ENCODE assay signal across 19 mouse cellular contexts in genomic region chr11:34416619-34416979, GRCm38 (mm10).
DNase-seq lines count a peak whose midpoint lies in the region; ATAC-seq lines count a peak whose summit lies in the region.
"Had no signal": no experiment of that assay in that cellular context is flagged by ENCODE, and none has a peak within 500 bp of the region (broad histone marks: within the 10 kb centered on the region; RNA-seq: fewer than 3 reads in every experiment).

No protein-coding gene starts in this region.

- H3K36me3 ChIP-seq in hindbrain, embryonic 12.5 days: no peaks in the 10 kb centered on the region
- no peaks in the 10 kb centered on the region for H3K36me3 ChIP-seq in hindbrain, embryonic 10.5 days
- H3K36me3 ChIP-seq in neural tube, embryonic 11.5 days (ENCODE audit: control insufficient read depth, insufficient read depth, low read length): no peaks in the 10 kb centered on the region
- no peaks in the 10 kb centered on the region for H3K36me3 ChIP-seq in neural tube, embryonic 15.5 days
- H3K36me3 ChIP-seq: heart, embryonic 10.5 days; kidney, embryonic 15.5 days; limb, embryonic 13.5 days had no signal

- peaks cover 11% of the 10 kb centered on the region for H3K4me1 ChIP-seq in hindbrain, embryonic 12.5 days
- peaks cover 14% of the 10 kb centered on the region for H3K4me1 ChIP-seq in hindbrain, embryonic 10.5 days (replicated peaks)
- 0 out of 2 replicates have a peak, but pooled peaks cover 4% of the 10 kb centered on the region for H3K4me1 ChIP-seq in neural tube, embryonic 11.5 days (ENCODE audit: control insufficient read depth, insufficient read depth, low read length)
- H3K4me1 ChIP-seq in neural tube, embryonic 15.5 days: peaks cover 11% of the 10 kb centered on the region
- H3K4me1 ChIP-seq: kidney, embryonic 15.5 days; liver, embryonic 12.5 days had no signal

- 65% methylated on average over 3 of the region's 3 CpGs for WGBS in hindbrain, embryonic 12.5 days
- 81% methylated on average over 3 of the region's 3 CpGs for WGBS in hindbrain, embryonic 10.5 days
- 78% methylated on average over 3 of the region's 3 CpGs for whole genome bisulfite sequencing in neural tube, embryonic 11.5 days
- 51% methylated on average over 3 of the region's 3 CpGs for WGBS in neural tube, embryonic 15.5 days

- H3K9ac ChIP-seq in hindbrain, embryonic 12.5 days: no peak overlapping the region
- no peak overlapping the region for H3K9ac ChIP-seq in neural tube, embryonic 11.5 days (ENCODE audit: low read length)
- no peak overlapping the region for H3K9ac ChIP-seq in neural tube, embryonic 15.5 days (replicated peaks)
- H3K9ac ChIP-seq: kidney, embryonic 15.5 days; limb, embryonic 13.5 days; liver, embryonic 12.5 days had no signal

- H3K9me3 ChIP-seq in hindbrain, embryonic 12.5 days (replicated peaks): no peaks in the 10 kb centered on the region
- H3K9me3 ChIP-seq in hindbrain, embryonic 10.5 days: no peaks in the 10 kb centered on the region
- no peaks in the 10 kb centered on the region for H3K9me3 ChIP-seq in neural tube, embryonic 11.5 days (ENCODE audit: control insufficient read depth, low read length)
- H3K9me3 ChIP-seq in neural tube, embryonic 15.5 days (replicated peaks): no peaks in the 10 kb centered on the region
- H3K9me3 ChIP-seq: heart, embryonic 10.5 days; kidney, embryonic 15.5 days; limb, embryonic 13.5 days; liver, embryonic 12.5 days had no signal

- H3K27ac ChIP-seq in hindbrain, embryonic 12.5 days: no peak overlapping the region
- no peak overlapping the region for H3K27ac ChIP-seq in hindbrain, embryonic 10.5 days
- no peak overlapping the region for H3K27ac ChIP-seq in neural tube, embryonic 11.5 days (ENCODE audit: low read depth, low read length)
- H3K27ac ChIP-seq in neural tube, embryonic 15.5 days (replicated peaks): no peak overlapping the region
- H3K27ac ChIP-seq: heart, embryonic 10.5 days; kidney, embryonic 15.5 days; limb, embryonic 13.5 days; liver, embryonic 12.5 days had no signal

- intact Hi-C loops in left cerebral cortex, postnatal 4 days (cut with DNase I): no loop called here

- no peak for ATAC-seq in cerebellum, adult (ENCODE audit: insufficient number of reproducible peaks, low FRiP score, low TSS enrichment)
- ATAC-seq in hindbrain, embryonic 12.5 days (ENCODE audit: low FRiP score): 0 out of 2 replicates have a peak, but pooled peaks have one; percentile 3
- ATAC-seq in neural tube, embryonic 11.5 days (ENCODE audit: insufficient read depth, low FRiP score, low TSS enrichment): 0 out of 2 replicates have a peak, but pooled peaks have one; percentile 13
- no peak for ATAC-seq in neural tube, embryonic 15.5 days (ENCODE audit: low FRiP score)
- ATAC-seq: activated CD4-positive, CD25-positive, alpha-beta regulatory T cell, adult 4 months; liver, embryonic 12.5 days had no signal

- H3K27me3 ChIP-seq in hindbrain, embryonic 12.5 days: no peaks in the 10 kb centered on the region
- H3K27me3 ChIP-seq in hindbrain, embryonic 10.5 days (ENCODE audit: insufficient read depth, poor library complexity, severe bottlenecking): no peaks in the 10 kb centered on the region
- no peaks in the 10 kb centered on the region for H3K27me3 ChIP-seq in neural tube, embryonic 11.5 days (ENCODE audit: control insufficient read depth, insufficient read depth, low read length)
- peaks cover 6% of the 10 kb centered on the region; the same call in 1 of the 2 replicates for H3K27me3 ChIP-seq in neural tube, embryonic 15.5 days (replicated peaks)
- H3K27me3 ChIP-seq: liver, embryonic 12.5 days had no signal

- DNase-seq in cerebellum, postnatal 10 days: peak; percentile 37 to 54
- DNase-seq in hindbrain, embryonic 10.5 days (ENCODE audit: low spot score): no peak
- DNase-seq in neural tube, embryonic 11.5 days (ENCODE audit: low spot score): no peak
- no peak for DNase-seq in left cerebral cortex, postnatal 4 days
- DNase-seq: adrenal gland, adult 8-10 months; cerebellum, adult 18-20 months; kidney, adult 11 months; kidney, postnatal 36 days; lung, adult 18-20 months; lung, postnatal 10 days; thymus, postnatal 14 days had no signal

- H3K4me3 ChIP-seq in hindbrain, embryonic 12.5 days: no peak overlapping the region
- H3K4me3 ChIP-seq in hindbrain, embryonic 10.5 days: no peak overlapping the region
- no peak overlapping the region for H3K4me3 ChIP-seq in neural tube, embryonic 11.5 days (ENCODE audit: low read depth, low read length)
- H3K4me3 ChIP-seq in neural tube, embryonic 15.5 days (replicated peaks): no peak overlapping the region
- H3K4me3 ChIP-seq: heart, embryonic 10.5 days; kidney, embryonic 15.5 days; limb, embryonic 13.5 days; liver, embryonic 12.5 days had no signal

- no peak overlapping the region for H3K4me2 ChIP-seq in hindbrain, embryonic 12.5 days (replicated peaks)
- no peak overlapping the region for H3K4me2 ChIP-seq in neural tube, embryonic 11.5 days (ENCODE audit: low read depth)
- H3K4me2 ChIP-seq in neural tube, embryonic 15.5 days: no peak overlapping the region
- H3K4me2 ChIP-seq: kidney, embryonic 15.5 days; limb, embryonic 13.5 days; liver, embryonic 12.5 days had no signal

Comparison
In these comparisons a context has a peak if more than half of its experiments do, and no peak if none do; other contexts are left out.
1. ATAC-seq: peak in hindbrain, embryonic 12.5 days (single experiment) and neural tube, embryonic 11.5 days (single experiment); none in cerebellum, adult (single experiment) and neural tube, embryonic 15.5 days (single experiment).
2. DNase-seq: peak in cerebellum, postnatal 10 days (2 of 2); none in hindbrain, embryonic 10.5 days (single experiment), neural tube, embryonic 11.5 days (single experiment) and left cerebral cortex, postnatal 4 days (single experiment).